Mouse (Mus musculus): ENCODE data around the gene Ninj2. TPM values are rescaled to one million over a fixed set of nuclear protein-coding genes. Genes with fewer than 3 reads are reported as not detected.

Gene Ninj2
- polyA plus RNA-seq, 1 experiment from 2014 or later = not detected

DNA sequence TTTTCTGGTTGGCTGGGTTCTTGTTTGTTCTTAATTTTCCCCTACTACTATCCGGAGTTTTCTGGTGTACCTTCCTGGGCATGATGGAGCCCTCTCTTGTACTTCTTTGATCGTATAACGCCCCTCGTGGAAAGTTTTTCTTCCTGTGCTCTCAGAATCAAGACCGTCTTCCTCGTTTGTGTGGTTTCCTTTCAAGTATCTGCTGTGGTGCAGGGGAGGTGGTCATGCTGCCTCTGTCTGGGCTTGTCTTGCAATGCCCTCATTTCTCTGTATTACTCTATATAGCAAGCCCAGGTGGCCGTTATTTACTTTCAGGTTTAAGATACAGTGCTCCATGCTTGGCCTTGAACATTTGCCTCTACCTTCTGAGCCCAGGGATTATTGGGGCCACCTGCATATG lies 31.5 kb downstream of the Ninj2 start:
- Histone ChIP-seq H3K4me2 (ENCODE audit: low read depth, low read length) (no peak overlapping the region), H3K4me1 (ENCODE audit: control insufficient read depth, insufficient read depth, low read length) (no peaks in the 10 kb centered on the region)

DNA sequence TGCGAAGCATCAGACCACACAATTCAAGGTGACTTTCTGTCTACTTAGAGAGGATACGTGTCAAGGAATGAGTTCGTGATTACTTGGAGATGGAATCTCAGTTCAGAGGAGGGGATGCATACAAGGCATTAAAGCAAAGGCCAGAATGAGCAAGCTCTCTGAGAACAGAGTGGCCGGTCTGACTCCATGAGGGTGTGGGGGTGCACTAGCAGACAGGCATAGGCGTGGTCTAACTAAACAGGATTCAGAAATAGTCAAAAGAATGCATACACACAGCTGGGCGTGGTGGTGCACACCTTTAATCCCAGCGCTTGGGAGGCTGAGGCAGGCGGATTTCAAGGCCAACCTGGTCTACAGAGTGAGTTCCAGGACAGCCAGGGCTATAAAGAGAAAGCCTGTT lies 33.3 kb downstream of the Ninj2 start:
- H3K4me1 ChIP-seq (ENCODE audit: control insufficient read depth, insufficient read depth, low read length) = no peaks in the 10 kb centered on the region
- ATAC-seq (replicated peaks; ENCODE audit: insufficient number of reproducible peaks, low FRiP score, low TSS enrichment, low read depth) = no peak
- WGBS = 91% methylated on average over 8 of the region's 8 CpGs

More for the DNA sequence above, 31.5 kb downstream of the Ninj2 start:
- H3K27me3 ChIP-seq (ENCODE audit: control insufficient read depth, insufficient read depth, low read length) = no peaks in the 10 kb centered on the region
- no peak overlapping the region for H3K4me3 ChIP-seq (ENCODE audit: low read depth, low read length)
- 93% methylated on average over 7 of the region's 7 CpGs for WGBS
- H3K27ac ChIP-seq (replicated peaks; ENCODE audit: low read depth, low read length) = no peak overlapping the region
- H3K36me3 ChIP-seq (replicated peaks; ENCODE audit: control insufficient read depth, insufficient read depth, low read depth, low read length) = no peaks in the 10 kb centered on the region
- no peak overlapping the region for H3K9ac ChIP-seq (replicated peaks; ENCODE audit: low read length)
- no peak for DNase-seq (ENCODE audit: low spot score)
- no peaks in the 10 kb centered on the region for H3K9me3 ChIP-seq (replicated peaks; ENCODE audit: control insufficient read depth, low read length)
- ATAC-seq (replicated peaks; ENCODE audit: insufficient number of reproducible peaks, low FRiP score, low TSS enrichment, low read depth) = no peak

DNA sequence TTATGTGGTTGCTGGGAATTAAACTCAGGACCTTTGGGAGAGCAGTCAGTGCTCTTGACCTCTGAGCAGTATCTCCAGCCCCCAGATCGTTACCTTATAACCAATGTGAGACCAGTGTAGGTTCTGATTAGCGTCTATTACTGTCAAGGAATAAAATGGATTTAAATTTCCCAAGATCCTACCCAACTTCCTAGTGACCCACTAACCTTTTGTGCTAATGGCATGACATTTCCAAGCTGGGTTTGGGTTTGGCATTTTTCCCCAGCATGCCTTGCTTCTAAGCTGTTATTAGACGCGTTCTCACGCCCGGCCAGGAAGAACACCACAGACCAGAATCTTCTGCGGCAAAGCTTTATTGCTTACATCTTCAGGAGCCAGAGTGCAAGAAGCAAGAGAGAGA lies 34.2 kb downstream of the Ninj2 start:
- Histone ChIP-seq H3K27me3 (ENCODE audit: control insufficient read depth, insufficient read depth, low read length) (no peaks in the 10 kb centered on the region), H3K4me3 (ENCODE audit: low read depth, low read length) (no peak overlapping the region), H3K4me2 (ENCODE audit: low read depth, low read length) (no peak overlapping the region), H3K27ac (replicated peaks; ENCODE audit: low read depth, low read length) (no peak overlapping the region), H3K36me3 (replicated peaks; ENCODE audit: control insufficient read depth, insufficient read depth, low read depth, low read length) (no peaks in the 10 kb centered on the region), H3K4me1 (ENCODE audit: control insufficient read depth, insufficient read depth, low read length) (no peaks in the 10 kb centered on the region), H3K9me3 (replicated peaks; ENCODE audit: control insufficient read depth, low read length) (no peaks in the 10 kb centered on the region), H3K9ac (replicated peaks; ENCODE audit: low read length) (no peak overlapping the region)
- DNase-seq (ENCODE audit: low spot score) (no peak), ATAC-seq (replicated peaks; ENCODE audit: insufficient number of reproducible peaks, low FRiP score, low TSS enrichment, low read depth) (no peak)
- 94% methylated on average over 7 of the region's 7 CpGs for WGBS

More for the DNA sequence above, 33.3 kb downstream of the Ninj2 start:
- Histone ChIP-seq H3K27ac (replicated peaks; ENCODE audit: low read depth, low read length) (no peak overlapping the region), H3K4me2 (ENCODE audit: low read depth, low read length) (no peak overlapping the region), H3K36me3 (replicated peaks; ENCODE audit: control insufficient read depth, insufficient read depth, low read depth, low read length) (no peaks in the 10 kb centered on the region), H3K4me3 (ENCODE audit: low read depth, low read length) (no peak overlapping the region), H3K27me3 (ENCODE audit: control insufficient read depth, insufficient read depth, low read length) (no peaks in the 10 kb centered on the region), H3K9ac (replicated peaks; ENCODE audit: low read length) (no peak overlapping the region), H3K9me3 (replicated peaks; ENCODE audit: control insufficient read depth, low read length) (no peaks in the 10 kb centered on the region)
- DNase-seq (ENCODE audit: low spot score) = no peak

DNA sequence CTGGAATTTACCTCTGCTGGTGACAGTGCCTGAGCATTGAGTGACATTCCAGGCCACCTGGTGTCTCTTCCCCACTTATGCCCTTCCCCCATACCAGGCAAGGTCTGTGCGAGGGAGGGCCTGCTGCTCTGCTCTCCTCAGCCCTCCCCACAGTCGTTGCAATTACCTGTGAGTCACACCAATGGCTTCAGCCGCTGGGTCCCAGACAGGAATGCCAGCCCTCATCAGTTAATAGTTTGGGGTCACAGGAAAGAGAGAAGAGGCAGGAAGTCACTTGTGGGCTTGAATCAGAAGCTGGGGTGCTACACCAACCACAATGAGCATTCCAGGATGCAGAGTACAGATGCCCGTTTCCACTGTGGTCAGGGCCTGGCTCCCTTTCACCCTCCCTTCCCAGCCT lies 41.6 kb downstream of the Ninj2 start:
- no peak overlapping the region for H3K4me3 ChIP-seq (ENCODE audit: low read depth, low read length)
- DNase-seq (ENCODE audit: low spot score) = no peak
- H3K9ac ChIP-seq (replicated peaks; ENCODE audit: low read length) = no peak overlapping the region
- H3K27ac ChIP-seq (replicated peaks; ENCODE audit: low read depth, low read length) = no peak overlapping the region
- no peaks in the 10 kb centered on the region for H3K27me3 ChIP-seq (ENCODE audit: control insufficient read depth, insufficient read depth, low read length)
- WGBS = 65% methylated on average over 4 of the region's 4 CpGs
- no peaks in the 10 kb centered on the region for H3K9me3 ChIP-seq (replicated peaks; ENCODE audit: control insufficient read depth, low read length)
- no peaks in the 10 kb centered on the region for H3K4me1 ChIP-seq (ENCODE audit: control insufficient read depth, insufficient read depth, low read length)
- ATAC-seq (replicated peaks; ENCODE audit: insufficient number of reproducible peaks, low FRiP score, low TSS enrichment, low read depth) = no peak
- H3K4me2 ChIP-seq (ENCODE audit: low read depth, low read length) = no peak overlapping the region
- H3K36me3 ChIP-seq (replicated peaks; ENCODE audit: control insufficient read depth, insufficient read depth, low read depth, low read length) = no peaks in the 10 kb centered on the region

DNA sequence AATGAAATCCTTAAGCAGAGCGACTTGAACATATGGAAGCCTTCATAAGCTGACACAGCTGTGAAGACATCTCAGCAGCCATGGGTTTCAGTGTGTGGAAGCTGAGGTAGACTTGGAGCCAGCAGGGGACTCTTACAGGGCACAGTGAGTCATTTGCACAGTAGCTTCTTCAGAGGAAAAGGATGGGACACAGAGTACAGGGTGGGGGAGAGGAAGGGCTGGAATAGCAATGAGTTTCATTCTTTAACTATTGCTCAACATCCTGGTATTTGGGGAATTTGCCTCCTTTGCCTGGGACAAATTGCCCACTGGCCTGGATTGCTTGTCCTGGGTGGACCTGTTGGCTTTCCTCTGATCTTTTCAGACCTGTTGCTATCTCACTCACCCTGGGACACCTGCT lies 52.3 kb downstream of the Ninj2 start:
- H3K27me3 ChIP-seq (ENCODE audit: control insufficient read depth, insufficient read depth, low read length) = no peaks in the 10 kb centered on the region
- DNase-seq (ENCODE audit: low spot score) = no peak
- H3K9me3 ChIP-seq (replicated peaks; ENCODE audit: control insufficient read depth, low read length) = no peaks in the 10 kb centered on the region
- H3K27ac ChIP-seq (replicated peaks; ENCODE audit: low read depth, low read length) = no peak overlapping the region
- H3K4me2 ChIP-seq (ENCODE audit: low read depth, low read length) = no peak overlapping the region
- no peak overlapping the region for H3K4me3 ChIP-seq (ENCODE audit: low read depth, low read length)
- no peak for ATAC-seq (replicated peaks; ENCODE audit: insufficient number of reproducible peaks, low FRiP score, low TSS enrichment, low read depth)
- 72% methylated on average over 1 of the region's 1 CpGs for WGBS
- no peaks in the 10 kb centered on the region for H3K4me1 ChIP-seq (ENCODE audit: control insufficient read depth, insufficient read depth, low read length)
- no peak overlapping the region for H3K9ac ChIP-seq (replicated peaks; ENCODE audit: low read length)
- H3K36me3 ChIP-seq (replicated peaks; ENCODE audit: control insufficient read depth, insufficient read depth, low read depth, low read length) = no peaks in the 10 kb centered on the region

DNA sequence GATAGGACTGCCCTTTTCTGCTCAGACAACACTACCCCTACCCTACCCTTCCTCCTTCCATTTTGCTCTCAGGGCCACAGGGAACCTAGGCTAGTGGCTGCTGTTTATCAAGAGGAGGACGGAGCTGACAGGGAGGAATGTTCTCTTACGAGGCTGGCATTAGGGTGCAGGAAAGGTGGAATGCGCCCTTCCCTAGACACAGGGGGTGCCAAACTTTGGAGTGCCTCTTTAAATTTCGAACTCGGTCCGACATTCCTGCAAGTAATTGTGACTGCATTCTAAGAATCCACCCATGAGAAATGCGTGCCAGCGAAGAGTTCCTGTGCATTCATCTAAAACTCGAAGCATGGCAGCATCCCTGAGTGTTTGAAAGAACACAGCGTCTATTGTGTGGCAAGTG lies 53.5 kb downstream of the Ninj2 start:
- ATAC-seq (replicated peaks; ENCODE audit: insufficient number of reproducible peaks, low FRiP score, low TSS enrichment, low read depth) (no peak), DNase-seq (ENCODE audit: low spot score) (no peak)
- WGBS = 62% methylated on average over 10 of the region's 10 CpGs
- no peak overlapping the region for H3K27ac ChIP-seq (replicated peaks; ENCODE audit: low read depth, low read length)
- H3K4me3 ChIP-seq (ENCODE audit: low read depth, low read length) = no peak overlapping the region
- H3K36me3 ChIP-seq (replicated peaks; ENCODE audit: control insufficient read depth, insufficient read depth, low read depth, low read length) = no peaks in the 10 kb centered on the region
- H3K27me3 ChIP-seq (ENCODE audit: control insufficient read depth, insufficient read depth, low read length) = no peaks in the 10 kb centered on the region
- H3K9me3 ChIP-seq (replicated peaks; ENCODE audit: control insufficient read depth, low read length) = no peaks in the 10 kb centered on the region
- no peaks in the 10 kb centered on the region for H3K4me1 ChIP-seq (ENCODE audit: control insufficient read depth, insufficient read depth, low read length)
- H3K4me2 ChIP-seq (ENCODE audit: low read depth, low read length) = no peak overlapping the region
- H3K9ac ChIP-seq (replicated peaks; ENCODE audit: low read length) = no peak overlapping the region

DNA sequence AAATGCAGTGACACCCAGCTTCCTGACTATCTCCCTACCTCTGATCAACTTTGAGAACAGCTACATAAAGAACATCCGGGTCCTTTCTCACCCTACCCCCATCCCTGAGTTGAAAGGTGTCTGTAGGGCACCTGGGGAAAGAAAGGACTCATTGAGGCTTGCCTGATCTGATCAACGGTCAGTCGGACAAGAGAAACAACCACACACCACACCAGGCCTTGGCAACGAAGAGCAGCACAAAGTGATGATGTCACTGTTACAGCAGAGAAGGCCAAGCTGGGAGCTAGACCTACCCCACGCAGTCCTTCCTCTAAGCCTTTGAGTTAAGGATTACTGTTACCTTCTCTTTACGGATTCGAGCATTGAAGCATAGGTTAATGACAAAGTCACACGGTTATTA lies 54.3 kb downstream of the Ninj2 start:
- Histone ChIP-seq H3K4me1 (ENCODE audit: control insufficient read depth, insufficient read depth, low read length) (no peaks in the 10 kb centered on the region), H3K9ac (replicated peaks; ENCODE audit: low read length) (no peak overlapping the region), H3K4me3 (ENCODE audit: low read depth, low read length) (no peak overlapping the region), H3K27me3 (ENCODE audit: control insufficient read depth, insufficient read depth, low read length) (no peaks in the 10 kb centered on the region), H3K9me3 (replicated peaks; ENCODE audit: control insufficient read depth, low read length) (no peaks in the 10 kb centered on the region), H3K36me3 (replicated peaks; ENCODE audit: control insufficient read depth, insufficient read depth, low read depth, low read length) (no peaks in the 10 kb centered on the region), H3K27ac (replicated peaks; ENCODE audit: low read depth, low read length) (no peak overlapping the region), H3K4me2 (ENCODE audit: low read depth, low read length) (no peak overlapping the region)
- DNase-seq (ENCODE audit: low spot score) (no peak), ATAC-seq (replicated peaks; ENCODE audit: insufficient number of reproducible peaks, low FRiP score, low TSS enrichment, low read depth) (no peak)
- 74% methylated on average over 8 of the region's 8 CpGs for WGBS

DNA sequence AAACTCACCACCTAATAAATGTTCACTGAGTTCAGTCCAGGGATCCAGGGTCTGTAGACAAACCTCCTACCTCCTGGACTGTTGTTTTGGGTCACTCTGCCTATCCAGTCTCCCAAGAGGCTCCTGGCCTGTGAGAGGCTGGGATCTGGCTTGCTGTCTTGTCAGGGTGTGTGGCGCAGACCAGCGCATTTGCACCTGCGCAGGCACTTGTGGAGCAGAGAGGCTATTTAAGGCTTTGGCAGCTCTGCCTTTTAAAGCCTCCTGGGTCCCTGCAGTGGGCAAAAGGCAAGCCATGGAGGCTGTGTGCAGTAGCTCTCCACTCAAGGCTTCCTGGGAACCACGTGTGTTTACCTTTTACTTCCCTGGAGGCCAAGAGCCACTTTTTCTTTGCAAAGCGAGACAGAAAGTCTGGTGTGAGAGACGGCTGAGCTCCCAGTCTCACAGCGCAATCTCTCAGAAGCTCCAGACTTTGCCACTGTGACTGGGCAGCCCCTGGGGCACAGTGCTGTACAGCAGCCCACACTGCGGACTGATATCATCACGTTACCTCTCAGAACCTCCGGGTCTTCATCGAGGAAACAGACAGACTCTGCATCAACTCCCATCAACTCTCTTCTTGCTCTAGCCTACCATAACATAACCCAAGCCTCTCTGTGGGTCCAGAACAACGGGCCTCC lies 55.7 kb downstream of the Ninj2 start:
- Histone ChIP-seq H3K9me3 (replicated peaks; ENCODE audit: control insufficient read depth, low read length) (no peaks in the 10 kb centered on the region), H3K9ac (replicated peaks; ENCODE audit: low read length) (no peak overlapping the region), H3K4me1 (ENCODE audit: control insufficient read depth, insufficient read depth, low read length) (no peaks in the 10 kb centered on the region), H3K4me3 (ENCODE audit: low read depth, low read length) (no peak overlapping the region), H3K4me2 (ENCODE audit: low read depth, low read length) (no peak overlapping the region), H3K36me3 (replicated peaks; ENCODE audit: control insufficient read depth, insufficient read depth, low read depth, low read length) (no peaks in the 10 kb centered on the region), H3K27ac (replicated peaks; ENCODE audit: low read depth, low read length) (no peak overlapping the region), H3K27me3 (ENCODE audit: control insufficient read depth, insufficient read depth, low read length) (no peaks in the 10 kb centered on the region)
- 78% methylated on average over 12 of the region's 12 CpGs for WGBS
- ATAC-seq (replicated peaks; ENCODE audit: insufficient number of reproducible peaks, low FRiP score, low TSS enrichment, low read depth) (no peak), DNase-seq (ENCODE audit: low spot score) (no peak)
